Mouse (Mus musculus): ENCODE data around the gene Olfr1008. TPM values are rescaled to one million over a fixed set of nuclear protein-coding genes. Genes with fewer than 3 reads are reported as not detected.

The Olfr1008 gene
- total RNA-seq (2023): not detected

GRCm38 (mm10) chr2:85689131-85689530, at the start of gene Olfr1008:
TSS of gene Olfr1008 (plus strand) at chr2:85689431.

GRCm38 (mm10) chr2:85650604-85651003, 38.6 kb upstream of the Olfr1008 start, which contains the start of gene Olfr1002:
TSS of gene Olfr1002 (minus strand) at chr2:85650704.

GRCm38 (mm10) chr2:85664355-85664754, 24.9 kb upstream of the Olfr1008 start, which contains the start of gene Olfr154:
TSS of gene Olfr154 (minus strand) at chr2:85664455.

GRCm38 (mm10) chr2:85678667-85679066, 10.6 kb upstream of the Olfr1008 start, which contains the start of gene Olfr1006:
TSS of gene Olfr1006 (minus strand) at chr2:85678767.

GRCm38 (mm10) chr2:85715119-85715518, 25.9 kb downstream of the Olfr1008 start, which contains the start of gene Olfr1009:
TSS of gene Olfr1009 (plus strand) at chr2:85715419.

Other genes starting within 250 kb of the Olfr1008 start
- not detected for gene Olfr995, start 245.8 kb upstream of the Olfr1008 start, total RNA-seq (2023)
- gene 4833423E24Rik, start 170.4 kb upstream of the Olfr1008 start, total RNA-seq (2023): not detected
- gene Olfr996, start 110.2 kb upstream of the Olfr1008 start, total RNA-seq (2023): not detected
- not detected for gene Olfr998, start 100.5 kb upstream of the Olfr1008 start, total RNA-seq (2023)
- gene Olfr1000, start 77.5 kb upstream of the Olfr1008 start, total RNA-seq (2023): not detected
- gene Olfr1002, start 38.7 kb upstream of the Olfr1008 start, total RNA-seq (2023): not detected
- not detected for gene Olfr154, start 25.0 kb upstream of the Olfr1008 start, total RNA-seq (2023)
- gene Olfr1006, start 10.7 kb upstream of the Olfr1008 start, total RNA-seq (2023): not detected
- gene Olfr1009, start 26.0 kb downstream of the Olfr1008 start, total RNA-seq (2023): not detected
- gene Olfr1012, start 73.3 kb downstream of the Olfr1008 start, total RNA-seq (2023): not detected
- gene Olfr1013, start 77.7 kb downstream of the Olfr1008 start, total RNA-seq (2023): not detected
- gene Olfr1014, start 83.3 kb downstream of the Olfr1008 start, total RNA-seq (2023): not detected
- gene Olfr1015, start 92.6 kb downstream of the Olfr1008 start, total RNA-seq (2023): not detected
- gene Olfr1016, start 113.1 kb downstream of the Olfr1008 start, total RNA-seq (2023): not detected
- gene Olfr1018, start 129.0 kb downstream of the Olfr1008 start, total RNA-seq (2023): not detected
- not detected for gene Olfr1019, start 156.1 kb downstream of the Olfr1008 start, total RNA-seq (2023)
- gene Olfr1020, start 157.6 kb downstream of the Olfr1008 start, total RNA-seq (2023): not detected
- gene Olfr1022, start 179.2 kb downstream of the Olfr1008 start, total RNA-seq (2023): not detected
- gene Olfr1023, start 196.2 kb downstream of the Olfr1008 start, total RNA-seq (2023): not detected
- gene Olfr1024, start 215.6 kb downstream of the Olfr1008 start, total RNA-seq (2023): not detected
- not detected for gene Olfr1025-ps1, start 225.8 kb downstream of the Olfr1008 start, total RNA-seq (2023)
- not detected for gene Olfr1026, start 232.1 kb downstream of the Olfr1008 start, total RNA-seq (2023)

Data from B cell, adult 67 days (primary cell).